Mouse (Mus musculus) CH12.LX (cell line): Measurements from ENCODE around the gene Bpifb5. TPM values are rescaled to one million over a fixed set of nuclear protein-coding genes. Genes with fewer than 3 reads are reported as not detected.
A peak's percentile ranks its signal among the peaks of the same experiment; 100 is the strongest.

Source experiments
- DNase-seq: peaks from one replicate; pipeline ENCODE4 v3.0.0-alpha.2; 2013; ENCODE audit errors: extremely low read depth
- H3K27ac ChIP-seq: 2 replicates; pipeline ENCODE4 v1.5.1; 2012; ENCODE audit warnings: low read depth, mild to moderate bottlenecking, control low read depth, moderate library complexity; ENCODE audit not compliant: insufficient read depth
- H3K27me3 ChIP-seq: replicated peaks from 2 replicates; pipeline ENCODE3; 2012; ENCODE audit warnings: inconsistent platforms
- H3K36me3 ChIP-seq, 2 experiments: replicated peaks in 1 of 2; 2 replicates each; pipeline versions ENCODE3 to v1.6.1; 2012; ENCODE audit warnings: inconsistent platforms in 1 of 2, low read length in 1 of 2, mild to moderate bottlenecking in 1 of 2, mixed read lengths in 1 of 2, moderate library complexity in 1 of 2; ENCODE audit not compliant: control insufficient read depth in 1 of 2, insufficient read depth in 1 of 2
- H3K4me1 ChIP-seq, 2 experiments: 2 replicates each; pipeline ENCODE4 v1.6.1; 2012; ENCODE audit warnings: inconsistent platforms in 1 of 2, moderate library complexity in 1 of 2; ENCODE audit not compliant: insufficient read depth in 2 of 2, control insufficient read depth in 1 of 2
- H3K4me2 ChIP-seq: 2 replicates; pipeline ENCODE4 v1.6.1; 2012; ENCODE audit warnings: low read depth, mild to moderate bottlenecking, control low read depth; ENCODE audit not compliant: poor library complexity, insufficient read depth, severe bottlenecking
- H3K4me3 ChIP-seq, 3 experiments: fragments of 150-350 bp in 1 of 3; sonication (generic) in 1 of 3; replicated peaks in 1 of 3; 2 replicates each; pipeline versions ENCODE3 to v1.5.1; 2011 to 2012; ENCODE audit warnings: low read depth in 2 of 3, low read length in 2 of 3, mild to moderate bottlenecking in 2 of 3, moderate library complexity in 2 of 3, control low read depth in 1 of 3, improper control_type of control experiment in 1 of 3, inconsistent platforms in 1 of 3, mixed read lengths in 1 of 3; ENCODE audit not compliant: poor library complexity in 1 of 3
- H3K79me2 ChIP-seq: replicated peaks from 2 replicates; pipeline ENCODE4 v1.6.1; 2012; ENCODE audit warnings: mild to moderate bottlenecking, moderate library complexity; ENCODE audit not compliant: control insufficient read depth, poor library complexity, insufficient read depth, severe bottlenecking; ENCODE audit errors: extremely low read depth
- H3K9ac ChIP-seq: 2 replicates; pipeline ENCODE4 v1.6.1; 2012; ENCODE audit warnings: low read depth, mild to moderate bottlenecking, control low read depth, moderate library complexity; ENCODE audit not compliant: insufficient read depth
- H3K9me3 ChIP-seq: replicated peaks from 2 replicates; pipeline ENCODE3; 2012; ENCODE audit warnings: low read length, inconsistent platforms, mixed read lengths
- CHD1 ChIP-seq: IDR thresholded peaks from 2 replicates; pipeline ENCODE4 v1.6.1; 2012; ENCODE audit warnings: low read depth, low read length, improper control_type of control experiment, inconsistent platforms
- CTCF ChIP-seq, 2 experiments: IDR thresholded peaks in 1 of 2; conservative IDR thresholded peaks in 1 of 2; 2 replicates each; pipeline ENCODE4 v1.5.1; 2011 to 2012; ENCODE audit warnings: low read depth in 2 of 2, low read length in 2 of 2, improper control_type of control experiment in 1 of 2, inconsistent platforms in 1 of 2, mild to moderate bottlenecking in 1 of 2, moderate library complexity in 1 of 2
- GABPA ChIP-seq: IDR thresholded peaks from 2 replicates; pipeline ENCODE4 v1.6.1; 2012; ENCODE audit warnings: low read depth, low read length, improper control_type of control experiment, inconsistent platforms; ENCODE audit not compliant: insufficient replicate concordance
- KAT2A ChIP-seq: IDR thresholded peaks from 2 replicates; pipeline ENCODE4 v1.6.1; 2012; ENCODE audit warnings: low read length, improper control_type of control experiment, inconsistent platforms; ENCODE audit not compliant: insufficient replicate concordance
- MAZ ChIP-seq: IDR thresholded peaks from 2 replicates; pipeline ENCODE4 v1.6.1; 2012; ENCODE audit warnings: low read depth, mild to moderate bottlenecking, inconsistent platforms, low read length, improper control_type of control experiment, moderate library complexity
- MEF2A ChIP-seq: IDR thresholded peaks from 2 replicates; pipeline ENCODE4 v1.6.1; 2014; ENCODE audit warnings: low read depth, mild to moderate bottlenecking, inconsistent platforms, low read length, improper control_type of control experiment, borderline replicate concordance
- NRF1 ChIP-seq: IDR thresholded peaks from 2 replicates; pipeline ENCODE4 v1.6.1; 2014; ENCODE audit warnings: low read depth, mild to moderate bottlenecking, inconsistent platforms, low read length, improper control_type of control experiment, moderate library complexity
- POLR2A ChIP-seq: IDR thresholded peaks from 2 replicates; pipeline ENCODE4 v1.6.1; 2011; ENCODE audit warnings: low read depth, mild to moderate bottlenecking, improper control_type of control experiment, low read length
- RAD21 ChIP-seq: IDR thresholded peaks from 2 replicates; pipeline ENCODE4 v1.6.1; 2011; ENCODE audit warnings: low read depth, mild to moderate bottlenecking, low read length, improper control_type of control experiment, moderate library complexity
- SMC3 ChIP-seq: IDR thresholded peaks from 2 replicates; pipeline ENCODE4 v1.6.1; 2011; ENCODE audit warnings: low read depth, low read length, improper control_type of control experiment
- USF1 ChIP-seq: IDR thresholded peaks from 2 replicates; pipeline ENCODE4 v1.6.1; 2014; ENCODE audit warnings: low read depth, mild to moderate bottlenecking, inconsistent platforms, low read length, improper control_type of control experiment
- ZC3H11A ChIP-seq: IDR thresholded peaks from 2 replicates; pipeline ENCODE4 v1.6.1; 2012; ENCODE audit warnings: low read depth, mild to moderate bottlenecking, inconsistent platforms, low read length, improper control_type of control experiment
- dilution Hi-C: fragments of 300-500 bp; cut with MboI; formaldehyde crosslinking; loops from 2 replicates; pipeline ENCODE4 v1.14.3; 2020; ENCODE audit warnings: low sequenced_read_pairs; ENCODE audit not compliant: extremely low pct_unique_long_range_greater_than_20kb, extremely low pct_ligation_motif_present
- in situ Hi-C: fragments of 300-500 bp; cut with MboI; formaldehyde crosslinking; loops from 3 replicates; pipeline ENCODE4 v1.14.3; 2019; ENCODE audit warnings: low sequenced_read_pairs, low pct_ligation_motif_present, low pct_unique_long_range_greater_than_20kb, mixed read lengths
- polyA plus RNA-seq: library from polyadenylated mRNA; unstranded; fragments of >175 nt; gene quantifications from 2 replicates; pipeline ENCODE4 v1.2.1, GENCODE M21; 2012; ENCODE audit warnings: low read depth; ENCODE audit not compliant: insufficient read length
- total RNA-seq, 2 experiments: library from RNA; depleted of rRNA; stranded (reverse); fragments of 300-350 nt in 1 of 2; fragments of >200 nt in 1 of 2; gene quantifications; 2 replicates each; pipeline ENCODE4 v1.2.3; 2012 to 2014

Gene Bpifb5
- total and polyA plus RNA-seq, 3 experiments = not detected

DNA sequence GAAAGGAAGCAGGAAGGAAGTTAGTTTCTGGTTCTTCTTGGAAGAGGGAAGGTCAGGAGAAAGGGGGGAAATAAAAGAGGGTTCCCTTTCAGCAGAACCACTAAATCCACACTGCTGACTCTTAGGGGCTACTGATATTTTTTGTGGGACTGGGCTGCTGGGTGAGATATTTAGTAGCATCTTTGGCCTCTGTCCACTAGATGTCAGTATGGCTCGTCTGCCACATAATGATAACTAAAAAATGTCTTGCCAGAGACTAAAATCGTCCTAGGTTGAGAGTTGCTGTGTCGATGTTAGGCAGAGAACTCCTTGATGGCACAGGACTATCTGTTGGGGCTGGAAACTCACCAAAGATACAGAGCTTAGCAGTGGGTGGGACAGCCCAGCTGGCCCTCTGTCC is 14.4 kb upstream of the Bpifb5 start:
- no peaks in the 10 kb centered on the region for H3K9me3 ChIP-seq
- no peak overlapping the region for H3K4me2 ChIP-seq
- H3K27me3 ChIP-seq = peaks cover 88% of the 10 kb centered on the region
- DNase-seq = peak; percentile 20
- H3K27ac ChIP-seq = no peak overlapping the region
- no peaks in the 10 kb centered on the region for H3K79me2 ChIP-seq
- peak; percentile 39 to 74; a peak in 3 of 4 replicates for TF ChIP-seq CTCF (conservative IDR thresholded peaks at IDR 0.05 in 1 of 2, IDR thresholded peaks at IDR 0.05 in 1 of 2; ENCODE audit: low read depth in 2 of 2, low read length in 2 of 2)
- peak; percentile 52 for TF ChIP-seq SMC3
- TF ChIP-seq RAD21 = peak; percentile 59
- no peak for TF ChIP-seq MEF2A
- TF ChIP-seq USF1 = no peak
- no peaks in the 10 kb centered on the region for H3K36me3 ChIP-seq
- H3K9ac ChIP-seq = no peak overlapping the region
- H3K4me1 ChIP-seq = no peaks in the 10 kb centered on the region
- in situ Hi-C loops = no loop called here
- no peak overlapping the region for H3K4me3 ChIP-seq
- dilution Hi-C loops = no loop called here

DNA sequence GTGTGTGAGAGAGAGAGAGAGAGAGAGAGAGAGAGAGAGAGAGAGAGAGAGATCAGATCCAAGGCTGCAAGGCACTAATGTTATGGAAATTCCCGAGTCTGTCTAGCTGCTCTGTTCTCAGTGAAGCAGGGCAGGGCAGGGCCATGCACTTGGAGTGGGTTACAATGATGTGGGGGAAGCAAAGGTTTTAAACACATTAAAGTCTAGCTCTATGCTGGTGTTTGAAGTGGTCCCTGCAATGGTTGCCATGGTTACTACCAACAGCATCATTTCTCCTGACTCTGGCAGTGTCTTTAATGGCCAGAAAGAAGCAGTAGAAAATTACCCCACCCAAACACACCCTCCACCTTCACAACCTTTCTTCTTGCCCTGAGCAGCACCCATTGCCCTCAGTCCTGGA is 12.4 kb upstream of the Bpifb5 start:
- no peak overlapping the region for H3K4me2 ChIP-seq
- dilution Hi-C loops = no loop called here
- no peaks in the 10 kb centered on the region for H3K9me3 ChIP-seq
- in situ Hi-C loops = no loop called here
- H3K4me3 ChIP-seq = no peak overlapping the region
- H3K36me3 ChIP-seq = no peaks in the 10 kb centered on the region
- no peaks in the 10 kb centered on the region for H3K4me1 ChIP-seq
- no peak overlapping the region for H3K9ac ChIP-seq
- no peaks in the 10 kb centered on the region for H3K79me2 ChIP-seq
- no peak for TF ChIP-seq NRF1
- TF ChIP-seq, all 38 proteins: peak for 0
- Histone ChIP-seq H3K27me3 (peaks cover 85% of the 10 kb centered on the region), H3K27ac (no peak overlapping the region)
- DNase-seq = no peak

DNA sequence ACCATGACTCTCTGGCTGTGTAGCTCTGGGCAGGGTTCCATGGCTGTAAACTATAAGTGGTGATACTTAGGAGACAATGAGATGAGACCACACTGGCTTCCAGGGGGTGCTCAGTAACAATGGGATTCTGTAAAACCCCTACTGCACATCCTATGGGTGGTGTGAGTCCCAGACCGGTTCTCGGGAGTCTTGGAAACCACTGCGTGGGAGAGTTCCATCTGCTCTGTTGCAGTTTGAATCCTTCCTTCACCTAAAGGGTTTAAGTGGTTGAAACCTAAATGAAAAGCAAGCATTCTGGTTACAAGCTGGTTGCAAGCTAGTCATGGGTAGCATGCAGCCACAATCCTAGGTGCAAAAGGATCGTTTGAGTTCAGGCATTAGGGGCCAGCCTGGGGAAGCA is 11.7 kb upstream of the Bpifb5 start:
- TF ChIP-seq MAZ (no peak), KAT2A (no peak), CHD1 (no peak), SMC3 (no peak), ZC3H11A (no peak), GABPA (no peak), POLR2A (no peak)
- H3K4me1 ChIP-seq = no peaks in the 10 kb centered on the region
- dilution Hi-C loops = no loop called here

More for the DNA sequence above, 11.7 kb upstream of the Bpifb5 start:
- Histone ChIP-seq H3K27me3 (peaks cover 84% of the 10 kb centered on the region), H3K9me3 (no peaks in the 10 kb centered on the region), H3K9ac (no peak overlapping the region), H3K4me2 (no peak overlapping the region), H3K4me3 (no peak overlapping the region), H3K79me2 (no peaks in the 10 kb centered on the region), H3K27ac (no peak overlapping the region), H3K36me3 (no peaks in the 10 kb centered on the region)
- no peak for DNase-seq
- in situ Hi-C loops = no loop called here
